Mouse (Mus musculus): ENCODE results near the gene Klf12. TPM values are rescaled to one million over a fixed set of nuclear protein-coding genes. Genes with fewer than 3 reads are reported as not detected.

Gene Klf12
- total and polyA plus RNA-seq, 2 experiments, result 20.7 to 29.2 TPM

GRCm38 (mm10) chr14:99898861-99899260 is 385.6 kb downstream of the Klf12 start:
- TF ChIP-seq POLR2A (IDR thresholded peaks at IDR 0.05; ENCODE audit: extremely low read depth, insufficient read depth, low read length) (no peak), CTCF (IDR thresholded peaks at IDR 0.05; ENCODE audit: low read depth, low read length) (no peak)

GRCm38 (mm10) chr14:99894708-99895383 is 389.6 kb downstream of the Klf12 start:
- Histone ChIP-seq H3K79me2 (ENCODE audit: control insufficient read depth, insufficient read depth, low read length) (no peaks in the 10 kb centered on the region), H3K36me3 (ENCODE audit: control insufficient read depth, insufficient read depth, low read length) (peaks cover 14% of the 10 kb centered on the region), H3K4me1 (ENCODE audit: control insufficient read depth, insufficient read depth, low read length) (no peaks in the 10 kb centered on the region), H3K27me3 (ENCODE audit: control insufficient read depth, insufficient read depth, low read length) (no peaks in the 10 kb centered on the region), H3K9ac (ENCODE audit: low read depth, low read length) (no peak overlapping the region), H3K4me3 (ENCODE audit: insufficient read depth, low read depth, low read length) (no peak overlapping the region), H3K27ac (replicated peaks; ENCODE audit: insufficient read depth, low read depth, low read length) (no peak overlapping the region)
- no peak for TF ChIP-seq POLR2A (IDR thresholded peaks at IDR 0.05; ENCODE audit: extremely low read depth, insufficient read depth, low read length)
- TF ChIP-seq CTCF (IDR thresholded peaks at IDR 0.05; ENCODE audit: low read depth, low read length), result peak; percentile 46; the same call in 1 of the 2 replicates
- 30% methylated on average over 7 of the region's 7 CpGs for WGBS
- DNase-seq (ENCODE audit: extremely low read depth, low read depth, low spot score), result peak; percentile 20

More at GRCm38 (mm10) chr14:99898861-99899260, 385.6 kb downstream of the Klf12 start:
- Histone ChIP-seq H3K4me3 (ENCODE audit: insufficient read depth, low read depth, low read length) (no peak overlapping the region), H3K27ac (replicated peaks; ENCODE audit: insufficient read depth, low read depth, low read length) (no peak overlapping the region), H3K79me2 (ENCODE audit: control insufficient read depth, insufficient read depth, low read length) (no peaks in the 10 kb centered on the region), H3K4me1 (ENCODE audit: control insufficient read depth, insufficient read depth, low read length) (no peaks in the 10 kb centered on the region), H3K9ac (ENCODE audit: low read depth, low read length) (no peak overlapping the region), H3K27me3 (ENCODE audit: control insufficient read depth, insufficient read depth, low read length) (no peaks in the 10 kb centered on the region), H3K36me3 (ENCODE audit: control insufficient read depth, insufficient read depth, low read length) (peaks cover 18% of the 10 kb centered on the region)
- DNase-seq (ENCODE audit: extremely low read depth, low read depth, low spot score), result no peak
- WGBS, result 92% methylated on average over 3 of the region's 3 CpGs

GRCm38 (mm10) chr14:99894062-99894461 is 390.4 kb downstream of the Klf12 start:
- no peak for TF ChIP-seq CTCF (IDR thresholded peaks at IDR 0.05; ENCODE audit: low read depth, low read length)
- no peak for TF ChIP-seq POLR2A (IDR thresholded peaks at IDR 0.05; ENCODE audit: extremely low read depth, insufficient read depth, low read length)
- no peak overlapping the region for H3K27ac ChIP-seq (replicated peaks; ENCODE audit: insufficient read depth, low read depth, low read length)
- H3K79me2 ChIP-seq (ENCODE audit: control insufficient read depth, insufficient read depth, low read length), result no peaks in the 10 kb centered on the region
- WGBS, result 92% methylated on average over 14 of the region's 14 CpGs
- no peak overlapping the region for H3K9ac ChIP-seq (ENCODE audit: low read depth, low read length)
- H3K36me3 ChIP-seq (ENCODE audit: control insufficient read depth, insufficient read depth, low read length), result peaks cover 11% of the 10 kb centered on the region
- H3K4me1 ChIP-seq (ENCODE audit: control insufficient read depth, insufficient read depth, low read length), result no peaks in the 10 kb centered on the region
- no peaks in the 10 kb centered on the region for H3K27me3 ChIP-seq (ENCODE audit: control insufficient read depth, insufficient read depth, low read length)
- H3K4me3 ChIP-seq (ENCODE audit: insufficient read depth, low read depth, low read length), result no peak overlapping the region
- DNase-seq (ENCODE audit: extremely low read depth, low read depth, low spot score), result no peak

- no peak for DNase-seq (ENCODE audit: extremely low read depth, low read depth, low spot score)
- peaks cover 4% of the 10 kb centered on the region; the same call in 1 of the 2 replicates for H3K36me3 ChIP-seq (ENCODE audit: control insufficient read depth, insufficient read depth, low read length)
- no peak overlapping the region for H3K27ac ChIP-seq (replicated peaks; ENCODE audit: insufficient read depth, low read depth, low read length)
- H3K79me2 ChIP-seq (ENCODE audit: control insufficient read depth, insufficient read depth, low read length), result no peaks in the 10 kb centered on the region
- no peak overlapping the region for H3K4me3 ChIP-seq (ENCODE audit: insufficient read depth, low read depth, low read length)
- no peaks in the 10 kb centered on the region for H3K27me3 ChIP-seq (ENCODE audit: control insufficient read depth, insufficient read depth, low read length)
- TF ChIP-seq CTCF (IDR thresholded peaks at IDR 0.05; ENCODE audit: low read depth, low read length), result no peak
- TF ChIP-seq POLR2A (IDR thresholded peaks at IDR 0.05; ENCODE audit: extremely low read depth, insufficient read depth, low read length), result no peak
- WGBS, result 80% methylated on average over 2 of the region's 2 CpGs
- H3K4me1 ChIP-seq (ENCODE audit: control insufficient read depth, insufficient read depth, low read length), result no peaks in the 10 kb centered on the region
- no peak overlapping the region for H3K9ac ChIP-seq (ENCODE audit: low read depth, low read length)
Measured at GRCm38 (mm10) chr14:99886503-99886902, 398.0 kb downstream of the Klf12 start.

GRCm38 (mm10) chr14:99885562-99885961 is 398.9 kb downstream of the Klf12 start:
- 72% methylated on average over 2 of the region's 2 CpGs for WGBS
- H3K4me3 ChIP-seq (ENCODE audit: insufficient read depth, low read depth, low read length), result no peak overlapping the region
- no peaks in the 10 kb centered on the region for H3K79me2 ChIP-seq (ENCODE audit: control insufficient read depth, insufficient read depth, low read length)
- H3K4me1 ChIP-seq (ENCODE audit: control insufficient read depth, insufficient read depth, low read length), result no peaks in the 10 kb centered on the region
- no peaks in the 10 kb centered on the region for H3K27me3 ChIP-seq (ENCODE audit: control insufficient read depth, insufficient read depth, low read length)
- H3K27ac ChIP-seq (replicated peaks; ENCODE audit: insufficient read depth, low read depth, low read length), result no peak overlapping the region
- no peak for DNase-seq (ENCODE audit: extremely low read depth, low read depth, low spot score)
- no peak overlapping the region for H3K9ac ChIP-seq (ENCODE audit: low read depth, low read length)
- peaks cover 4% of the 10 kb centered on the region; the same call in 1 of the 2 replicates for H3K36me3 ChIP-seq (ENCODE audit: control insufficient read depth, insufficient read depth, low read length)
- no peak for TF ChIP-seq CTCF (IDR thresholded peaks at IDR 0.05; ENCODE audit: low read depth, low read length)
- TF ChIP-seq POLR2A (IDR thresholded peaks at IDR 0.05; ENCODE audit: extremely low read depth, insufficient read depth, low read length), result no peak

GRCm38 (mm10) chr14:99885128-99885527 is 399.4 kb downstream of the Klf12 start:
- H3K4me1 ChIP-seq (ENCODE audit: control insufficient read depth, insufficient read depth, low read length), result no peaks in the 10 kb centered on the region
- TF ChIP-seq POLR2A (IDR thresholded peaks at IDR 0.05; ENCODE audit: extremely low read depth, insufficient read depth, low read length) (no peak), CTCF (IDR thresholded peaks at IDR 0.05; ENCODE audit: low read depth, low read length) (no peak)
- no peak overlapping the region for H3K9ac ChIP-seq (ENCODE audit: low read depth, low read length)
- 90% methylated on average over 4 of the region's 4 CpGs for WGBS
- H3K4me3 ChIP-seq (ENCODE audit: insufficient read depth, low read depth, low read length), result no peak overlapping the region
- DNase-seq (ENCODE audit: extremely low read depth, low read depth, low spot score), result no peak
- no peaks in the 10 kb centered on the region for H3K27me3 ChIP-seq (ENCODE audit: control insufficient read depth, insufficient read depth, low read length)
- H3K27ac ChIP-seq (replicated peaks; ENCODE audit: insufficient read depth, low read depth, low read length), result no peak overlapping the region
- peaks cover 4% of the 10 kb centered on the region; the same call in 1 of the 2 replicates for H3K36me3 ChIP-seq (ENCODE audit: control insufficient read depth, insufficient read depth, low read length)
- no peaks in the 10 kb centered on the region for H3K79me2 ChIP-seq (ENCODE audit: control insufficient read depth, insufficient read depth, low read length)
